Mouse (Mus musculus): ENCODE measurements around the gene Ruvbl2. TPM values are rescaled to one million over a fixed set of nuclear protein-coding genes. Genes with fewer than 3 reads are reported as not detected.

Gene Ruvbl2
- polyA plus RNA-seq, 1 experiment from 2014 or later, result 92.7 TPM

- peaks cover 20% of the 10 kb centered on the region for H3K4me1 ChIP-seq
These were observed 19.9 kb downstream of the Ruvbl2 start for GRCm38 (mm10) chr7:45417962-45418492.

DNA sequence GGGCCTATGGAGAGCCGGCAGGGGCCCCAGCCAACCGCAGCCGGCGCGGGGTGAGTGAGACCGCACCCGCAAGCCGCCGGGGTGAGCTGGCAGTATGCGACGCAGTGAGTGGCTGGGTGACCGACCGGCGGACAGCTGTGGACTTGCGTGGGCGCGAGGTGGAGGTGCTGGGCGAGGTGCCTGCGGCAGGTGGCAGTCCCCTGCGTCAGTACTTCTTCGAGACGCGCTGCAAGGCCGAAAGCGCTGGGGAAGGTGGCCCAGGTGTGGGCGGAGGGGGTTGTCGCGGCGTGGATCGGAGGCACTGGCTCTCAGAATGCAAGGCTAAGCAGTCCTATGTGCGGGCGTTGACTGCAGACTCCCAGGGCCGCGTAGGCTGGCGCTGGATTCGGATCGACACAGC lies 22.3 kb downstream of the Ruvbl2 start:
- Histone ChIP-seq H3K9ac (replicated peaks) (no peak overlapping the region), H3K27ac (replicated peaks) (no peak overlapping the region), H3K27me3 (replicated peaks) (peaks cover 98% of the 10 kb centered on the region), H3K4me1 (peaks cover 20% of the 10 kb centered on the region), H3K36me3 (peaks cover under 1% of the 10 kb centered on the region; the same call in 1 of the 2 replicates), H3K9me3 (replicated peaks) (no peaks in the 10 kb centered on the region), H3K4me3 (replicated peaks) (0 out of 2 replicates have a peak overlapping the region, but pooled peaks have one; percentile 5), H3K4me2 (peak overlapping the region; percentile 34)
- WGBS, result 13% methylated on average over 37 of the region's 37 CpGs
- no peak for ATAC-seq (ENCODE audit: low FRiP score)

More at GRCm38 (mm10) chr7:45417962-45418492, 19.9 kb downstream of the Ruvbl2 start:
- Histone ChIP-seq H3K9me3 (replicated peaks) (no peaks in the 10 kb centered on the region), H3K9ac (replicated peaks) (no peak overlapping the region), H3K27ac (replicated peaks) (no peak overlapping the region), H3K36me3 (peaks cover 25% of the 10 kb centered on the region), H3K27me3 (replicated peaks) (peaks cover 89% of the 10 kb centered on the region), H3K4me3 (replicated peaks) (no peak overlapping the region), H3K4me2 (no peak overlapping the region)
- no peak for ATAC-seq (ENCODE audit: low FRiP score)
- 13% methylated on average over 13 of the region's 13 CpGs for WGBS

DNA sequence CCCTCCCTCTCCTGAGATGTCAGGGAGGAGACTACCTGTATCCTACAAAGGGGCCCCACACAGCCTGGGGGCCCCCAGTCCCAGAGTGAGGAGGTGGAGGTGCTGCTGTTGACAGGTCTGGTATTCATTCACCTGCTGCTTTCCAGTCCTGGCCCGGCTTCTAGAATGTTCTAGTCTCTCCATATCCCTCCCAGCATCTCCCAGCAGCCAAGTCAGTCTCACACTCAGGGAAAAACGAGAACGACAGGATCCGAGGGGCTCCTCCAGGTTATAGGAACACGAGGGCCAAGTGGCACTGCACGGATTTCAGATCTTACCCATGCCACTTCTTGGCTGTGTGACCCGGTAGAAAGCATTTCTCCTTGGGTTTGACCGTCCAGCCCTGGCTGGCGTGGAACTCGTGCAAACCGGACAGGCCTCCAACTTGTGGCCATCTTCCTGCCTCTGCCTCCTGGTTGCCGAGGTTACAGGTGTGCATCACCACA lies 23.1 kb downstream of the Ruvbl2 start:
- 38% methylated on average over 12 of the region's 12 CpGs for whole genome bisulfite sequencing
- Histone ChIP-seq H3K4me1 (peaks cover 20% of the 10 kb centered on the region), H3K36me3 (no peaks in the 10 kb centered on the region), H3K9ac (replicated peaks) (no peak overlapping the region), H3K27me3 (replicated peaks) (peaks cover 98% of the 10 kb centered on the region), H3K9me3 (replicated peaks) (no peaks in the 10 kb centered on the region), H3K4me3 (replicated peaks) (no peak overlapping the region), H3K27ac (replicated peaks) (no peak overlapping the region), H3K4me2 (no peak overlapping the region)
- ATAC-seq (ENCODE audit: low FRiP score), result no peak

GRCm38 (mm10) chr7:45413864-45414739 lies 23.8 kb downstream of the Ruvbl2 start:
- Histone ChIP-seq H3K4me3 (replicated peaks) (peak overlapping the region; percentile 51), H3K27ac (replicated peaks) (no peak overlapping the region), H3K4me2 (peak overlapping the region; percentile 94), H3K4me1 (peaks cover 20% of the 10 kb centered on the region), H3K27me3 (replicated peaks) (peaks cover 98% of the 10 kb centered on the region), H3K9me3 (replicated peaks) (no peaks in the 10 kb centered on the region), H3K9ac (replicated peaks) (peak overlapping the region; percentile 50), H3K36me3 (no peaks in the 10 kb centered on the region)
- no peak for ATAC-seq (ENCODE audit: low FRiP score)
- WGBS, result under 1% methylated on average over 22 of the region's 27 CpGs

DNA sequence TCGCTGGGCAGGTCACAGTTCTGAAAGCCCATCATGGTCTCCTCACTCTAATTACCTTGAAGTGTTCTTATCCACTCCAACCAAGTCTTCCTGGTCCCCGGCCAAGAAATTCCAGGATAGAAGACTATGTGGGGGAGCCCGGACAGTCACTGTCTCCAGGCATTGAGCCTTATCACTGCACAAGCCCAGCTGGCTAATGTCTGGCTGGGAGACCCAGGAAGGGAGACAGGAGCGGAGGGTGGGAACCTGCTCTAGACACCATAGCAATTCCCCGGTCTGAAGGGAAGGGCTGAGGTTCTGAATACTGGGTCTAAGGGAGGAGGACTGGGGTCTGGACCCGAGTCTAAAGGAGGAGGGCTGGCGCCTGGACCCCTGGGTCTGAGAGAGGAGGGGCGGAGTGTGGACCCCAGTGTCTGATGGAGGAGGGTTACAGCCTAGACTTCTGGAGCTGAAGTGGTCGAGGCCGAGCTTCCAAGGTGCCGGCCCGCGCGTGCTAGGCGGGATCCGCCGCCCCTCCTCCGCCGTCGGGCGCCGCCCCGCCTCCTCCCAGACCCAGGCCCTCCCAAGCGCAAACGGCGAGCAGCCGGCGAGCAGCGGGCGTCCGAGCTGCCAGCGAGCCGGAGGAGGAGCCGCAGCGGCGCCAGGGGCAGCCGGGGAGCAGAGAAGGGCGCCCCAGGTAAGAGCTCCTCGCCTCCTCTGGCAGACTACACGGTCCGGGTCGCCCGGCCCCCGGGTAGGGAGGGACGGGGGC lies 24.6 kb downstream of the Ruvbl2 start, which contains the start of gene Ntf5:
Gene Ntf5 (plus strand): TSS at position 583 of the 751 bp plus-strand sequence.
- peak within 1 kb of the TSS; percentile 51 for H3K4me3 ChIP-seq (replicated peaks)
- H3K27me3 ChIP-seq (replicated peaks), result peaks cover 98% of the 10 kb centered on the region
- H3K27ac ChIP-seq (replicated peaks), result no peak within 1 kb of the TSS
- no peaks in the 10 kb centered on the region for H3K9me3 ChIP-seq (replicated peaks)
- no peaks in the 10 kb centered on the region for H3K36me3 ChIP-seq
- 3% methylated on average over 44 of the region's 45 CpGs for WGBS
- no peak for ATAC-seq (ENCODE audit: low FRiP score)
- H3K9ac ChIP-seq (replicated peaks), result peak within 1 kb of the TSS; percentile 50
- H3K4me1 ChIP-seq, result peaks cover 20% of the 10 kb centered on the region
- H3K4me2 ChIP-seq, result peak within 1 kb of the TSS; percentile 94

DNA sequence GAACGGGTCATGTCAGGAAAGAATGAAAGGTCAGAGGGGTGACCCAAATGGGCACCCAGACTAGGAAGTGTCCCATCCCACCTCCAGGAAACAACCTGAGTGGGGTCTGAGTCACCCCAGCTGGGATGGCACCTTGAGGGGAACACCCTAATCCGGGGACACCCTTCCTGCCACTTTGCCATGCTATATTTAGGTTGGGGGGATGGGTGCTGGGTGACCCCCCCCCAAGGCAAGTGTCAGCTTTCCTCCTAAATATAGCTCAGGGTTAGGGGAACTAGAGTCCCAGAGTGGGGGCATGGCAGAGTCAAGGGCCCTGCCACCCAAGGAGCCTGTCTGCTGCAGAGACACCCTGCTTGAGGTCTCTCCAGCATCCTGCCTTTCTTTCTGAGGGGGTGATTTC lies 25.5 kb downstream of the Ruvbl2 start:
- Histone ChIP-seq H3K4me3 (replicated peaks) (no peak overlapping the region), H3K27ac (replicated peaks) (no peak overlapping the region), H3K4me1 (peaks cover 20% of the 10 kb centered on the region), H3K27me3 (replicated peaks) (peaks cover 98% of the 10 kb centered on the region), H3K4me2 (no peak overlapping the region), H3K9ac (replicated peaks) (no peak overlapping the region), H3K9me3 (replicated peaks) (no peaks in the 10 kb centered on the region), H3K36me3 (no peaks in the 10 kb centered on the region)
- ATAC-seq (ENCODE audit: low FRiP score), result no peak
- WGBS, result 92% methylated on average over 2 of the region's 2 CpGs

DNA sequence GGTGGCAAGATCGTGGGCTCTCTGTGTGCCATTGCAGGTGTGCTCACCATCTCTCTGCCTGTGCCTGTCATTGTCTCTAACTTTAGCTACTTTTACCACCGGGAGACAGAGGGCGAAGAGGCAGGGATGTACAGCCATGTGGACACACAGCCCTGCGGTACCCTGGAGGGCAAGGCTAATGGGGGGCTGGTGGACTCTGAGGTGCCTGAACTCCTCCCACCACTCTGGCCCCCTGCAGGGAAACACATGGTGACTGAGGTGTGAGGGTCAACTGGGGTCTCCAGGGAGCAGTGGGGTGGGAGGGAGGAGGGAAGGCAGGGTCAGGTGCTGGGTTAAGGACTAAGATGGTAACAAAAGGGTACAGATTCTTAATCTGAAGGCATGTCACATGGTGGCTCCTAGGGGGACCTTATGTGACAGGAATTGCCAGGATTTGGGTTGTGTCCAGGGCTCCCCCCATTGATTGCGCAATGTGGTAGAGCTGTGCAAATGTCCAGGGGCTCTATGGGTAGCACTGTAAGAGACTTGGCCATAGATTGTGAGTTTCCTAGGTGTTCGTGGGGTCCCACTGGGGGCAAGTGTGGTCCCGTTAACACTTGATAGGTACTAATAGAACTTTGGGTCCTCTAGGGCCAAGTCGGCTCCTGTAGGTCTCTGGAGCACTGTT lies 28.3 kb downstream of the Ruvbl2 start:
- Histone ChIP-seq H3K4me3 (replicated peaks) (no peak overlapping the region), H3K27ac (replicated peaks) (no peak overlapping the region), H3K27me3 (replicated peaks) (peaks cover 97% of the 10 kb centered on the region), H3K36me3 (no peaks in the 10 kb centered on the region), H3K4me2 (no peak overlapping the region), H3K9me3 (replicated peaks) (no peaks in the 10 kb centered on the region), H3K9ac (replicated peaks) (no peak overlapping the region), H3K4me1 (peaks cover 32% of the 10 kb centered on the region)
- ATAC-seq (ENCODE audit: low FRiP score), result no peak
- 89% methylated on average over 8 of the region's 8 CpGs for WGBS

GRCm38 (mm10) chr7:45408949-45409348 lies 28.9 kb downstream of the Ruvbl2 start:
- H3K4me3 ChIP-seq (replicated peaks), result no peak overlapping the region
- WGBS, result 91% methylated on average over 17 of the region's 17 CpGs
- no peaks in the 10 kb centered on the region for H3K36me3 ChIP-seq
- H3K27ac ChIP-seq (replicated peaks), result no peak overlapping the region
- H3K4me1 ChIP-seq, result peaks cover 28% of the 10 kb centered on the region
- no peak overlapping the region for H3K9ac ChIP-seq (replicated peaks)
- H3K4me2 ChIP-seq, result no peak overlapping the region
- ATAC-seq (ENCODE audit: low FRiP score), result no peak
- peaks cover 90% of the 10 kb centered on the region for H3K27me3 ChIP-seq (replicated peaks)
- no peaks in the 10 kb centered on the region for H3K9me3 ChIP-seq (replicated peaks)

DNA sequence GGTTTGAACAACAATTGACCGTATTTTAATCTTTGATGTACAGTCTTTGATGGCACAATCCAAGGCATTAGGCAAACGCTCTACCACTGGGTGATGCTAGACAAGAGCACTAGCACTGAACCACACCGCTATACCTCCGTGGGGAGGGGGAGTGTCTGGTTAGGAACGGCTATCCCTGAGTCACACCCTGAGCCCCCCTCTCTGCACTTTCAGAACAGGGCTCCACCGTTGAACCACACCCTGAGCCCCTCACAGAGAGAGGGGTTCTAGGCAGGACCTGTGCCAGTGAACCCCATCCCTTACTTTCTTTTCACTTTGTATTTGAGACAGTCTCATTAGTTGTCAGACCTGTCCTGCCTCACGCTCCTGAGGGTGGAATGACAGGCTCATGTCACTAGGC lies 29.5 kb downstream of the Ruvbl2 start:
- Histone ChIP-seq H3K36me3 (no peaks in the 10 kb centered on the region), H3K27me3 (replicated peaks) (peaks cover 84% of the 10 kb centered on the region), H3K9me3 (replicated peaks) (no peaks in the 10 kb centered on the region), H3K4me3 (replicated peaks) (no peak overlapping the region), H3K4me2 (no peak overlapping the region), H3K4me1 (peaks cover 22% of the 10 kb centered on the region), H3K27ac (replicated peaks) (no peak overlapping the region), H3K9ac (replicated peaks) (no peak overlapping the region)
- ATAC-seq (ENCODE audit: low FRiP score), result no peak
- 73% methylated on average over 7 of the region's 7 CpGs for WGBS

GRCm38 (mm10) chr7:45407836-45408235 lies 30.1 kb downstream of the Ruvbl2 start:
- no peak overlapping the region for H3K27ac ChIP-seq (replicated peaks)
- no peak overlapping the region for H3K4me3 ChIP-seq (replicated peaks)
- H3K4me2 ChIP-seq, result no peak overlapping the region
- no peak for ATAC-seq (ENCODE audit: low FRiP score)
- peaks cover 18% of the 10 kb centered on the region for H3K4me1 ChIP-seq
- no peak overlapping the region for H3K9ac ChIP-seq (replicated peaks)
- no peaks in the 10 kb centered on the region for H3K36me3 ChIP-seq
- peaks cover 79% of the 10 kb centered on the region for H3K27me3 ChIP-seq (replicated peaks)
- H3K9me3 ChIP-seq (replicated peaks), result no peaks in the 10 kb centered on the region
- 80% methylated on average over 10 of the region's 10 CpGs for WGBS
